Mouse (Mus musculus) mouse trophoblast stem cell (cell line): ENCODE measurements around the gene Gm27235.
"Not testable (repeated sequence)": the region's sequence is repeated elsewhere in the genome, so short reads cannot be mapped to it uniquely, and the experiment has no call there.

Experiments
- in situ Hi-C, 2 experiments: fragments of 300-500 bp; cut with MseI, MboI; formaldehyde crosslinking; loops; 2 replicates in 1 of 2; 3 replicates in 1 of 2; pipeline ENCODE4 v1.15.1; 2025

Gm27235 gene

GRCm38 (mm10) chr9:35790001-35790400 lies at the start of gene Gm27235, which contains the start of gene D730048I06Rik:
Gm27235 (minus strand) TSS chr9:35790101.
D730048I06Rik (minus strand) TSS chr9:35790112.
- in situ Hi-C loops: no loop called here

- in situ Hi-C loops: not testable (repeated sequence)
Observed at GRCm38 (mm10) chr9:35817881-35818280, 28.0 kb upstream of the Gm27235 start.

GRCm38 (mm10) chr9:35798146-35798545 lies 8.2 kb upstream of the Gm27235 start:
- in situ Hi-C loops: no loop called here

- in situ Hi-C loops: no loop called here
Observed at GRCm38 (mm10) chr9:35778009-35778408, 11.9 kb downstream of the Gm27235 start, which contains the start of gene Gm17727. Gm17727 (minus strand) TSS chr9:35778109.

- in situ Hi-C loops: no loop called here
Observed at GRCm38 (mm10) chr9:35756843-35757242, 33.1 kb downstream of the Gm27235 start.

- in situ Hi-C loops: no loop called here
Observed at GRCm38 (mm10) chr9:35740749-35741148, 49.2 kb downstream of the Gm27235 start, which contains the start of gene Gm17677. Gm17677 (plus strand) TSS chr9:35741049.
